Mouse (Mus musculus) right cerebral cortex, postnatal 4 days (tissue): ENCODE measurements around the gene Dmpk.
"Not testable (repeated sequence)": the region's sequence is repeated elsewhere in the genome, so short reads cannot be mapped to it uniquely, and the experiment has no call there.

Experiments
- DNase-seq: peaks from one replicate; pipeline ENCODE4 v3.0.0-alpha.2; 2022

The Dmpk gene

GRCm38 (mm10) chr7:19083701-19084100 lies at the start of gene Dmpk:
Dmpk (plus strand) TSS chr7:19083849.
- DNase-seq: no peak

- no peak for DNase-seq
These were observed 39.0 kb upstream of the Dmpk start for GRCm38 (mm10) chr7:19044616-19045015.

DNA sequence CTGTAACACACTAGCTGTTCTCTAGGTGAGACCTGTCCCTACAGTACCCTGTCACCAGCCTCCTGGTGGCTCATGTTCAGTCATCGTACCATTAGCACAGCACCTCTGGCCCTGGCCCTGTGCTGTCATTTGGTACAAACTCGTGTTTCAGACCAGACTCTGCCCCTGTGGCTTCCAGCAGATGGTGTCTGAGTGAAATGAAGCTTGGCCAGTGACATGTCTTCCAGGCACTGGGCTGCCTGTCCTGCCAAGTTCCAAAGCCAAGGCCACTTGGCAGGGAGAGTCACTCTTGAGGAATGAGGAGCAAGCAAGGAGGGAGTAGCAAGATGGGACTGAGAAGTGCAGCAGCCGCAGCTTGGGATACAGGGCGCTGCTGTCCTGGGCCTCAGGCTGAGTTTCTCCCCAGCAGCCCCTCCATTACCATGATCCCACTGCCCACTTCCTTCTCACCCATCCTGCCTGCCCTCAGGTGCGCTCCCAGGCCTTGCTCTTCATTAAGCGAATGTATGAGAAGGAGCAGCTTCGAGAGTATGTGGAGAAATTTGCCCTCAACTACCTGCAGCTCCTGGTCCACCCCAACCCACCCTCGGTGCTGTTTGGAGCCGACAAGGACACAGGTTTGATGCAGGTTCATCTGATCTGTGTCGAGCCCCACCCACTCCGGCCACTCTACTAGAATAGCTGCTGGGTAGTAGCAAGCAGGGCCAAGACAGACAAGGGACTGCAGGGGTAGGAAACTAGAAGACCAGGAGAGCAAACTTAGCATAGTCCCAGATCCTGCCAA lies 37.2 kb upstream of the Dmpk start:
- no peak for DNase-seq

DNA sequence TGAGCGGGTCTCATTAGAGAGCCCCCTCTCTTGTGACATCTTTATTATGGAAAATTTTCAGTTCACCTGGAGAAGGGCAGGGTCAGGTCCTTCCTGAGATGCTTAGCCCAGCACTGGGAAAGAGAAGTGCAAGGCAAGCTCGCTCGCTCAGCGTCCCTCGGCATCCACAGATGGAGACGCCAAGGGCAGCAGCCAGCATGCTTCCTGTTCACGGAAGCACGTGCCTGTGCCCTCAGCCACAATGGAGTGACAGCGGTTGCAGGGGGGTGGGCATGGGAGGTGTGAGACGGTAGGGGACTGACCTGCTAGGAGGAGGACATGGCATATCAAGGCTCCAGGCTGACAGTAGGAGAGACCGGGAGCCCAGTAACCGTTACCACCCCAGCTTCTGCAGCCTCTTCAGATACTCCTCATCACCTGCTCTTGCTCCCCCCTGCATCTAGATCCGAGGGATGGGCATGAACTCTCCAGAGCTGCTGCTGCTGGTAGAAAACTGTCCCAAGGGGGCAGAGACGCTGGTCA lies 35.6 kb upstream of the Dmpk start:
- no peak for DNase-seq

- DNase-seq: no peak
These were observed 34.4 kb upstream of the Dmpk start for GRCm38 (mm10) chr7:19049252-19049651.

- no peak for DNase-seq
These were observed 33.5 kb upstream of the Dmpk start for GRCm38 (mm10) chr7:19050172-19050571.

DNA sequence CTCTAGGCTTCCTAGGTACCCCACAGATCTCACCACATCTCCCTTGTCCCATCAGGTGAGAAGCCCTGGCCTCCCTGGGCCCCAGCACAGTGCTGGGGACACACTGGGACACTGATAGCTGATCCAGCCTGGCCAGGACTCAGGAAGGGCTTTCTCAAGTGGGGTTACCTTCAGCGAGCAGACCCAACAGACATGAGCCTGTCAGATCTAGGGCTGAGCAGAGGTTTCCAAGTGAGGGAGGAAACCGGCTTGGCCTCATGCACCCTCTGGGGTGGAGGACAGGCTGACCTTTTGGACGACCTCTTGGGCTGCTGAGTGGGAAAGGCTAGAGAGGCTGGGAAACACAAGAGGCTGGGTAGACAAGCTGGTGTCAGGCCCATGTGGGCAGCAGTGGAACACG lies 32.5 kb upstream of the Dmpk start:
- no peak for DNase-seq

DNA sequence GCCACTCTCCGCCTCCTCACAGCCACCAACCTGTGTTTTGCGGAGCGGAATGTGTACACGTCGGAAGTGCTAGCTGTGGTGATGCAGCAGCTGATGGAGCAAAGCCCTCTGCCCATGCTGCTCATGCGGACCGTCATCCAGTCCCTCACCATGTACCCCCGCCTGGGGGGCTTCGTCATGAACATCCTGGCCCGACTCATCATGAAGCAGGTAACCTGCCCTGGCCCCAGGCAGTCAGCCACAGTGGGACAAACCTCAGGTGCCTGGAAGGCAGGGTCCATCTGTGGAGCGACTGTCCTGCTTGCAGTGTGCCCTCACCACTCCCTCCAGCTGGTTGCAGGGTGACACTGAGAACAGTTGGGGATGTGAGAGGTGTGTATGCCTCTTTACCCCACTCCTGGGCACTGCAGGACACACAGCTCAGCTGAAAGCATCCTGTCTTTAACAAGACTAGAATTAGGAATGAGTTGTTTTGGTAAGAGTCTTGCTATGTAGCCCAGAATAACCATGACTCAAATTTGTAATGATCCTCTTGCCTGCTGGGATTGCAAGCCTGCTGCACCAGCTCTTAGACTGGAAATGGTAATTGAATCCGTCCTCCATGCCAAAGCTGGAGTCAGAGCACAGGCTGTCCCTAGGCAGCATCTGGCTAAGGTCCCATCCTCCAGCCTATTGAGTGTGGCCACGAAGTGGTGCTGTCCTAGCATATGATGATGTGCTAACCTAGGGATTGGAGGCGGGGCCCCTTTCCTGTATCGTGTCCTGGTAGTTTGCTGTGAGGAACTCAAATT lies 31.1 kb upstream of the Dmpk start:
- DNase-seq: no peak

DNA sequence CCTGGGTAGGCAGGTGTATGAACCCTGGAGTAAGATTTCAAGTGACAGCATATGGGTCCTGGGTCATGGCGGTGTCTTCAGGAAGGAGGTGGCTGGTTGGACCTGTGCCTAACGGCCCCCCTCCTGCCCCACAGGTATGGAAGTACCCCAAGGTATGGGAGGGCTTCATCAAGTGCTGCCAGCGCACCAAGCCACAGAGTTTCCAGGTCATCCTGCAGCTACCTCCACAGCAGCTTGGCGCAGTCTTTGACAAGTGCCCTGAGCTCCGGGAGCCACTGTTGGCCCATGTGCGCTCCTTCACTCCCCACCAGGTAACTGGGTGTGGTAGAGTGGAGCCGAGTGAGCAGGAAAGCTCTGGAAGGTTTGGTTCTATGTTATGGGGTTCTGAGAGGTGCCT lies 30.5 kb upstream of the Dmpk start:
- no peak for DNase-seq

GRCm38 (mm10) chr7:19054047-19054776 lies 29.4 kb upstream of the Dmpk start, which contains the start of gene Rsph6a:
Rsph6a (plus strand) TSS chr7:19054690.
- DNase-seq: peak; percentile 70

- DNase-seq: no peak
These were observed 28.9 kb upstream of the Dmpk start for GRCm38 (mm10) chr7:19054777-19055076.

DNA sequence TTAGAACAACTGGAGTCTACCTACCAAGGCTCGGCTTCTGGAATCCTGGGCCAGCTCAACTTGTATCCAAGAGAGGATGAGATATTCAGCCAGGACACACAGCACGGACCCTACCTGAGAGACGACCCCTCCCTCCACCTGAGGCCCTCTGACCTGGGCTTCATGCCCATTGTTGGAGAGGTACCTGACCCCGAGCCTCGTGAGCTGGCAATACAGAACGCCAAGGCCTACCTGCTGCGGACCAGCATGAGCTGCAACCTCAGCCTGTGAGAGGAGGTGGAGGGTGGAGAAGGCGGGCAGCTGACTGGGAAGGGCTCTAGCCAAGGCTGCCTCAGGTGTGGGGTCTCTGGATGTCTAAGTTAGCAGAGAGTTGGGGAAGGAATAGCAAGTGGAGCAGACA lies 28.5 kb upstream of the Dmpk start:
- no peak for DNase-seq

DNA sequence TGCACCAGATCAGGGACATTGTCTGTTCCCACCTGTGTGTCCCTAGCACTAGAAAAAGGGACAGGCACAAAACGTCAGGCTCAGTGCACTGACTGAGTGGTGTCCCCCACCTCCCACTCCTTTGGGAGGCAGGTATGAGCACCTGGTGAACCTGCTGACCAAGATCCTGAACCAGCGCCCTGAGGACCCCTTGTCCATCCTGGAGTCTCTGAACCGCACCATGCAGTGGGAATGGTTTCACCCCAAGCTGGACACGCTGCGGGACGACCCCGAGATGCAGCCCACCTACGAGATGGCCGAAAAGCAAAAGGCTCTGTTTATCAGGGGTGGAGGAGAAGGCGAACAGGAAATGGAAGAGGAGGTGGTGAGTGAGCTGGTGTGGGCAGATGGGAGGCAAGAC lies 26.2 kb upstream of the Dmpk start:
- no peak for DNase-seq

- no peak for DNase-seq
These were observed 17.8 kb upstream of the Dmpk start for GRCm38 (mm10) chr7:19065896-19066295.

DNA sequence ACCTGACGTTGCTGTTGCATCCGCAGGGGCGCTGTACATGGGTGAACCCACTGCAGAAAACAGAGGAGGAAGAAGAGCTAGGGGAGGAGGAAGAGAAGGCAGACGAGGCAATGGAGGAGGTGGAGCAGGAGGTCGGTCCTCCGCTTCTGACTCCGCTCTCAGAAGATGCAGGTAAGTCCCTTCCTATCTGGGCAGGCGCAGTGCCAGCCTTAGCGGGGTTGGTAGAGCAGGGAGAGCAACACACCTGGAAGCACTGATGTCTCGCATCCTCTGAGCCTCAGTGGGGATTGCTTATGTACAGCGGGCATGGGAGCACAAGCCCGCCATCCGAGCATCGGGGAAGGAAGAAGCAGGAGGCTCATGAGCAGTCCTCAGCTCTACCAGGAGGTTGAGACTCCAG lies 16.6 kb upstream of the Dmpk start:
- DNase-seq: no peak

GRCm38 (mm10) chr7:19067935-19068334 lies 15.7 kb upstream of the Dmpk start:
- no peak for DNase-seq

- DNase-seq: peak; percentile 78
These were observed 14.9 kb upstream of the Dmpk start for GRCm38 (mm10) chr7:19068707-19069106.

DNA sequence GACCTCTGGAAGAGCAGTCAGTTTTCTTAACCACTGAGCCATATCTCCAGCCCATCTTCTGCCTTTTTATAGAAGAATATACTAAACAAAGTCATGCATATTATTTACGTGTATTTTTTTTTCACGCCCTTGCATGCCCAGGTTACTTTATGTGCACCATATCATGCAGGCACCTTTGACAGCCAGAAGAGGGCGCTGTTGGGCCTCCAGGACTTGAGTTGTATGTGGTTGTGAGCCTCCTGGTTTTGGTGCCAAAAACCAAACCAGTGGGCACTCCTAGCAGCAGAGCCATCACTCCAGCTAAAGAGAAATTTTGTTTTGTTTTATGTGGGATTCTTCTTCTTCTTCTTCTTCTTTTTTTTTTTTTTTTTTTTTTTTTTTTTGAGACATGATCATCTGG lies 14.1 kb upstream of the Dmpk start:
- DNase-seq: no peak

DNA sequence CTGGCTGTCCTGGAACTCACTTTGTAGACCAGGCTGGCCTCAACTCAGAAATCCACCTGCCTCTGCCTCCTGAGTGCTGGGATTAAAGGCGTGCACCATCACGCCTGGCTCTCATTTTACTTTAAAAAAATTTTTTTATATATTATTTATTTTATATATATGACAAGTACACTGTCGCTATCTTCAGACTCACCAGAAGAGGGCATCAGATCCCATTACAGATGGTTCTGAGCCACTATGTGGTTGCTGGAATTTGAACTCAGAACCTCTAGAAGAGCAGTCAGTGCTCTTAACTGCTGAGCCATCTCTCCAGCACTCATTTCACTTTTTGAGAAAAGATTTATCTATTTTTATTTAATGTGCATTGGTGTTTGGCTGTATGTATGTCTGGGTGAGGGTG lies 12.6 kb upstream of the Dmpk start:
- not testable (repeated sequence) for DNase-seq

GRCm38 (mm10) chr7:19073504-19073903 lies 10.1 kb upstream of the Dmpk start:
- DNase-seq: no peak

DNA sequence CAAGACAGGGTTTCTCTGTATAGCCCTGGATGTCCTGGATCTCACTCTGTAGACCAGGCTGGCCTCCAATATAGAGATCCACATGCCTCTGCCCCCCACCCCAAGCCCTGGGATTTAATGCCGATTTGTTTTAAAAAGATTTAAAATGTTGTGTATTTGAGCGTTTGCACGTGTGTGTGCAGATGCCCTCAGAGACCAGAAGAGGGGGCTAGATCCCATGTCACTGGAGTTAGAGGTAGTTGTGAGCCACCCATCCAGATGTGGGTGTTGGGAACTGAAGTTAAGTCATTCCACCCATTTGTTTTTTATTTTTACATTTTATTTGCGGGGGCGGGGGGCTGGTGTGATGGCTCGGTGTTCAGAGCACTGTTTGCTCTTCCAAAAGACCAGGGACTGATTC lies 9.2 kb upstream of the Dmpk start:
- no peak for DNase-seq

- DNase-seq: no peak
These were observed 8.4 kb upstream of the Dmpk start for GRCm38 (mm10) chr7:19075231-19075630.

DNA sequence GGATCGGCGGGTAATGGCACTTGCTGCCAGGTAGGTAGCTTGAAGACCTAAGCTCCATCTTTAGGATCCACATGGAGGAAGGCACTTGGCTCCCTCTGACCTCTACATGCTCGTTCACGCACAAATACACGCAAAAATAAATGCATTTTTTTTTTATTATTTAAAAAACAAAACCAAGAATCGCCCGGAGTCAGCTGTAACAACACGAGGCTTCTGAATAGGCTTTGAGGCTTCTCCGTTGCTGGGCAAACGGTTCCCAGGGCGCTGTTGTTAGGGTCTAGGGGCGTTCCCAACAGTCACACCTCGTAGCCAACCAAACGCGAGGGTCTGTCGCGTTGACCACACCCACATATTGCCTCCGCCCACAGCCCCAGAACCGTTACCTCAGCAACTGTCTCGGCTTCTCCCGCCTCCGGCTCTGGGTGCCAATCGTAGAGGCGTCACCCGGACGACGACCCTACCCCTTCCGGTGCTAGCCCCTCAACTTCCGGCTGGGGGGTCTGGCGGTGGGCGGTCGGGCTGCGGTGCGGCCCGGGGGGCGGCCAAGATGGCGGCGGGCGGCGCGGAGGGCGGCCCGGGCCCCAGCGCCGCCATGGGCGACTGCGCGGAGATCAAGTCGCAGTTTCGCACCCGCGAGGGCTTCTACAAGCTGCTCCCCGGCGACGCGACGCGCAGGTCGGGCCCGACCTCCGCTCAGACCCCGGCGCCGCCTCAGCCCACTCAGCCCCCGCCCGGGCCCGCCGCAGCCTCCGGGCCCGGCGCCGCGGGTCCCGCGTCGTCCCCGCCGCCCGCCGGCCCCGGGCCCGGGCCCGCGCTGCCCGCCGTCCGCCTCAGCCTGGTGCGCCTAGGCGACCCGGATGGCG lies 7.7 kb upstream of the Dmpk start, which contains the start of gene Dmwd:
Dmwd (plus strand) TSS at position 505 of the 863 bp plus-strand sequence.
- DNase-seq: peak; percentile 93
